Mouse (Mus musculus) stomach, postnatal 0 days (tissue): ENCODE data around the gene Eefsec.

Source experiments
- CTCF ChIP-seq: IDR thresholded peaks from 2 replicates; pipeline ENCODE4 v1.5.1; 2016; ENCODE audit warnings: antibody characterized with exemption, low read depth, mild to moderate bottlenecking, moderate library complexity
- EP300 ChIP-seq: optimal IDR thresholded peaks from 2 replicates; pipeline ENCODE3; 2016; ENCODE audit warnings: antibody characterized with exemption

- TF ChIP-seq CTCF (no peak), EP300 (no peak)
These were observed 39.0 kb upstream of the Eefsec start for GRCm38 (mm10) chr6:88485378-88485777.
